In genomic region chr4:133055163-133055951, GRCm38 (mm10) we compare ENCODE assay signal across 8 mouse cellular contexts. TPM values are rescaled to one million over a fixed set of nuclear protein-coding genes. Genes with fewer than 3 reads are reported as not detected.
A peak's percentile ranks its signal among the peaks of the same experiment; 100 is the strongest.
DNase-seq lines count a peak whose midpoint lies in the region; ATAC-seq and TF ChIP-seq lines count a peak whose summit lies in the region.

No protein-coding gene starts in this region.

- peaks cover 73% of the 10 kb centered on the region for H3K4me1 ChIP-seq in forebrain, embryonic 12.5 days
- peaks cover 10% of the 10 kb centered on the region for H3K4me1 ChIP-seq in forebrain, embryonic 11.5 days (replicated peaks; ENCODE audit: control insufficient read depth, insufficient read depth, low read length)
- peaks cover 55% of the 10 kb centered on the region for H3K4me1 ChIP-seq in thymus, adult 2 months (replicated peaks; ENCODE audit: control insufficient read depth, insufficient read depth, low read length)
- H3K4me1 ChIP-seq in intestine, postnatal 0 days (replicated peaks; ENCODE audit: control insufficient read depth, insufficient read depth, low read length): peaks cover 23% of the 10 kb centered on the region

- no peak for TF ChIP-seq POLR2A in thymus, adult 2 months (IDR thresholded peaks at IDR 0.05; ENCODE audit: control insufficient read depth, extremely low read depth, insufficient read depth, low read length, poor library complexity)

- H3K4me2 ChIP-seq in forebrain, embryonic 12.5 days: no peak overlapping the region
- no peak overlapping the region for H3K4me2 ChIP-seq in forebrain, embryonic 11.5 days (ENCODE audit: low read depth, low read length, severe bottlenecking)
- no peak overlapping the region for H3K4me2 ChIP-seq in intestine, postnatal 0 days (replicated peaks; ENCODE audit: low read depth)

- H3K9me3 ChIP-seq in forebrain, embryonic 12.5 days: no peaks in the 10 kb centered on the region
- no peaks in the 10 kb centered on the region for H3K9me3 ChIP-seq in forebrain, embryonic 11.5 days (ENCODE audit: control insufficient read depth, low read length)
- no peaks in the 10 kb centered on the region for H3K9me3 ChIP-seq in intestine, postnatal 0 days (ENCODE audit: control insufficient read depth)

- ATAC-seq in forebrain, embryonic 12.5 days (ENCODE audit: low FRiP score): no peak
- no peak; the same call in 1 of the 2 replicates for ATAC-seq in forebrain, embryonic 11.5 days (replicated peaks; ENCODE audit: low FRiP score)
- ATAC-seq in intestine, postnatal 0 days: peak; percentile 73
- ATAC-seq in inflammation-experienced regulatory T-cells, adult 6 months: no peak

- 78% methylated on average over 8 of the region's 8 CpGs for WGBS in forebrain, embryonic 12.5 days
- 73% methylated on average over 8 of the region's 8 CpGs for WGBS in forebrain, embryonic 11.5 days
- 93% methylated on average over 8 of the region's 8 CpGs for WGBS in thymus, adult 2 months
- WGBS in intestine, postnatal 0 days: 47% methylated on average over 8 of the region's 8 CpGs

- H3K4me3 ChIP-seq in forebrain, embryonic 12.5 days (replicated peaks): no peak overlapping the region
- no peak overlapping the region for H3K4me3 ChIP-seq in forebrain, embryonic 11.5 days (ENCODE audit: low read depth, low read length)
- no peak overlapping the region for H3K4me3 ChIP-seq in thymus, adult 2 months (ENCODE audit: control insufficient read depth, insufficient read depth, low read length)
- H3K4me3 ChIP-seq in intestine, postnatal 0 days (ENCODE audit: low read depth, low read length): no peak overlapping the region

- DNase-seq in forebrain, embryonic 11.5 days (ENCODE audit: low spot score): no peak
- DNase-seq in thymus, adult 2 months: no peak
- no peak for DNase-seq in thymus, postnatal 4 days
- DNase-seq in ovary, postnatal 10 days (ENCODE audit: low spot score): no peak
- no peak for DNase-seq in left cerebral cortex, adult 9 months (ENCODE audit: low spot score in 2 of 2)

- H3K36me3 ChIP-seq in forebrain, embryonic 12.5 days (replicated peaks): peaks cover 7% of the 10 kb centered on the region
- H3K36me3 ChIP-seq in forebrain, embryonic 11.5 days (ENCODE audit: control insufficient read depth, insufficient read depth, low read length): no peaks in the 10 kb centered on the region
- no peaks in the 10 kb centered on the region; the same call in 1 of the 2 replicates for H3K36me3 ChIP-seq in thymus, adult 2 months (ENCODE audit: control insufficient read depth, insufficient read depth, low read length)
- peaks cover 5% of the 10 kb centered on the region; the same call in 1 of the 2 replicates for H3K36me3 ChIP-seq in intestine, postnatal 0 days (ENCODE audit: control insufficient read depth, insufficient read depth)

- no peak overlapping the region for H3K9ac ChIP-seq in forebrain, embryonic 12.5 days
- H3K9ac ChIP-seq in forebrain, embryonic 11.5 days (ENCODE audit: low read length): no peak overlapping the region
- no peak overlapping the region for H3K9ac ChIP-seq in intestine, postnatal 0 days (ENCODE audit: low read depth, low read length)

- 0 out of 2 replicates have a peak overlapping the region, but pooled peaks have one; percentile 16 for H3K27ac ChIP-seq in forebrain, embryonic 12.5 days
- no peak overlapping the region for H3K27ac ChIP-seq in forebrain, embryonic 11.5 days (ENCODE audit: low read depth, low read length)
- peak overlapping the region; percentile 15; the same call in 1 of the 2 replicates for H3K27ac ChIP-seq in thymus, adult 2 months (ENCODE audit: control insufficient read depth, insufficient read depth, low read length)
- peak overlapping the region; percentile 83 for H3K27ac ChIP-seq in intestine, postnatal 0 days (ENCODE audit: low read depth, low read length)

- TF ChIP-seq CTCF in thymus, adult 2 months (IDR thresholded peaks at IDR 0.05; ENCODE audit: borderline replicate concordance, control insufficient read depth, extremely low read depth, insufficient read depth, low read length, poor library complexity): no peak
- TF ChIP-seq CTCF in intestine, postnatal 0 days (IDR thresholded peaks at IDR 0.05; ENCODE audit: low read depth): peak; percentile 36; the same call in 1 of the 2 replicates

- no peaks in the 10 kb centered on the region for H3K27me3 ChIP-seq in forebrain, embryonic 12.5 days
- no peaks in the 10 kb centered on the region; the same call in 1 of the 2 replicates for H3K27me3 ChIP-seq in forebrain, embryonic 11.5 days (ENCODE audit: control insufficient read depth, insufficient read depth, low read length)
- no peaks in the 10 kb centered on the region for H3K27me3 ChIP-seq in thymus, adult 2 months (ENCODE audit: control insufficient read depth, insufficient read depth, low read length)
- no peaks in the 10 kb centered on the region for H3K27me3 ChIP-seq in intestine, postnatal 0 days (replicated peaks; ENCODE audit: control insufficient read depth, insufficient read depth, low read length)

RNA-seq across cellular contexts. Expression of gene Ahdc1, which starts 44.3 kb away (rescaled TPM):
- 7.2 and 8.1 TPM in 2 replicates for polyA plus RNA-seq in forebrain, embryonic 12.5 days (2016; fragmentation: Nextera tagmentation; extraction: Ambion mirVana)
- 5.5 and 7.5 TPM in 2 replicates for polyA plus RNA-seq in forebrain, embryonic 11.5 days (2014; fragmentation: Nextera tagmentation; extraction: Ambion mirVana)
- polyA plus RNA-seq in thymus, adult 2 months (2012; rRNA removed): 59.8 and 78.9 TPM in 2 replicates
- polyA plus RNA-seq in intestine, postnatal 0 days (2015; fragmentation: Nextera tagmentation; extraction: Ambion mirVana): 2.4 and 3.1 TPM in 2 replicates
- polyA plus RNA-seq in inflammation-experienced regulatory T-cells, adult 6 months (2017; shearing (Covaris generic)): 1 to 10 TPM; 1.6 to 2.4 (median 2.4) TPM
